Mouse (Mus musculus) ES-E14 (cell line): ENCODE results near the gene Grin2b.

ENCODE experiments used
- CHD2 ChIP-seq: IDR thresholded peaks from 2 replicates; pipeline ENCODE4 v1.6.1; 2014; ENCODE audit warnings: mild to moderate bottlenecking, low read depth, low read length, inconsistent platforms
- MAFK ChIP-seq: IDR thresholded peaks from 2 replicates; pipeline ENCODE4 v1.6.1; 2014; ENCODE audit warnings: mild to moderate bottlenecking, low read depth, low read length, inconsistent platforms; ENCODE audit not compliant: insufficient read depth

GRCm38 (mm10) chr6:135674380-135674779 lies 498.9 kb downstream of the Grin2b start:
- TF ChIP-seq MAFK (no peak), CHD2 (no peak)
